Mouse (Mus musculus) kidney, adult 2 months (tissue): ENCODE results near the gene Atoh1. TPM values are rescaled to one million over a fixed set of nuclear protein-coding genes. Genes with fewer than 3 reads are reported as not detected.

ENCODE experiments used
- DNase-seq: peaks from one replicate; pipeline ENCODE4 v3.0.0; 2021
- H3K27ac ChIP-seq: fragments of 200-500 bp; 2 replicates; pipeline ENCODE4 v1.5.1; 2012; ENCODE audit warnings: low read depth, low read length, control low read depth, inconsistent platforms; ENCODE audit not compliant: insufficient read depth
- H3K27me3 ChIP-seq: fragments of 200-500 bp; replicated peaks from 2 replicates; pipeline ENCODE4 v1.6.1; 2012; ENCODE audit warnings: mild to moderate bottlenecking, moderate library complexity, low read length, inconsistent platforms; ENCODE audit not compliant: control insufficient read depth, insufficient read depth
- H3K36me3 ChIP-seq: fragments of 200-500 bp; 2 replicates; pipeline ENCODE4 v1.6.1; 2012; ENCODE audit warnings: mild to moderate bottlenecking, moderate library complexity, low read length, inconsistent platforms; ENCODE audit not compliant: control insufficient read depth, insufficient read depth
- H3K4me1 ChIP-seq: fragments of 200-500 bp; 2 replicates; pipeline ENCODE4 v1.6.1; 2011; ENCODE audit warnings: low read length; ENCODE audit not compliant: control insufficient read depth, insufficient read depth
- H3K4me3 ChIP-seq: fragments of 200-500 bp; 2 replicates; pipeline ENCODE4 v1.5.1; 2011; ENCODE audit warnings: mild to moderate bottlenecking, low read depth, low read length, control low read depth; ENCODE audit not compliant: insufficient read depth
- CTCF ChIP-seq: fragments of 200-500 bp; conservative IDR thresholded peaks from 2 replicates; pipeline ENCODE4 v1.5.1; 2011; ENCODE audit warnings: low read depth, mild to moderate bottlenecking, control low read depth, low read length, moderate library complexity, mixed read lengths; ENCODE audit not compliant: insufficient read depth, insufficient read length
- POLR2A ChIP-seq: fragments of 200-500 bp; IDR thresholded peaks from one replicate; pipeline ENCODE4 v1.6.1; 2011; ENCODE audit warnings: low read depth, low read length, control low read depth
- WGBS: fragments of 180-500 bp; shearing (Covaris S2); methylation state at CpG from one replicate; pipeline ENCODE4 v1.1.7; 2018; 5-methylcytosine and 5-hydroxymethylcytosine counted together
- polyA plus RNA-seq: library from polyadenylated mRNA; depleted of rRNA; stranded (reverse); fragments of >200 nt; gene quantifications from 2 replicates; pipeline ENCODE4 v1.2.3, GENCODE M21; 2012

The Atoh1 gene
- polyA plus RNA-seq, 1 experiment = not detected

DNA sequence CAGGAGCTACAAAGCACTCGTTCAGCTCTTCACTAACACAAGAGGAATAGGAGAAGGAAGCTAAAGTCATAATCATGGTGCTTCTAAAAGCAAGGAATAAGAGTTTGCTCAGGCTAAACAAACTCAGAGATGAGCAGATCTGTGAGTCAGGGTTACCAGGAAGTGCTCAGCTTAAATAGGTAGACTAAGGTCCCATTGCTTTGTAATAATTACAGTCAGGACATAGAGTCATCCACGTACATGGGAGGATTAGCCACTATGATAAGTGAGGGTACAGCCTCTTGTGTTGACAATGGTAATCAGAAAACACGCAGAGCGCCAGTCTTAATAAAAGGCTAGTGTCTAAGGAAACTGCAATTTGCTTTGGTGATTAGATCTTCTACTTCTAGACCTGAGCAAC, 7.4 kb downstream of the Atoh1 start:
- H3K4me1 ChIP-seq = no peaks in the 10 kb centered on the region
- TF ChIP-seq CTCF = no peak
- TF ChIP-seq POLR2A = no peak
- 79% methylated on average over 4 of the region's 4 CpGs for WGBS
- H3K27me3 ChIP-seq = peaks cover 8% of the 10 kb centered on the region
- no peak overlapping the region for H3K27ac ChIP-seq
- H3K36me3 ChIP-seq = no peaks in the 10 kb centered on the region
- no peak for DNase-seq
- no peak overlapping the region for H3K4me3 ChIP-seq

DNA sequence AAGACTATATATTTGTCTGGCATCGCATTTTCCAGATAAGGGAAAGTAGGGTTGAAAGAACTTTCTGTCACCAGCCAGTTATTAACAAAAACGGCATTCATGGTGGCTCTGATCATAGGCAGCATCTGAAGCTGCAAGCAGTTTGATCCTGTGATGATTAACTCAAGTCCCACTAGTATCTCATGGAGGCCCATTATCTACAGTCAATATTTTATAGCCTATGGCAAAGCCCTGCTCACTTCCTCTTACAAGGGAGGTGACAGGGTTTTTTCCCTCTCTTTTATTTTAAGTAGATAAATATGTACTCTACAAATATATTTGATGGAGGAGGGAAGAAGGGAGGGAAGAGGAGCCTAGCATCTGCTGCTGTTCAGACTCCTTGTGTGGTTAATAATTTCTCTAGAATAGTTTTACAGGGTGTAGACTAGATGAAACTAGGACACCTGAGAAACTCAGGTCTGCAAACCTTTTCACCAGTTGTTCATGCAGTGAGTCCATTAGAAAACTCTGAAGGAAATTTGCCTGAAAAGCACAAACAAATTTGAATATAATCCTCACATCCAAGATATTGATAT, 14.1 kb downstream of the Atoh1 start:
- Histone ChIP-seq H3K36me3 (no peaks in the 10 kb centered on the region), H3K4me1 (no peaks in the 10 kb centered on the region), H3K27ac (no peak overlapping the region), H3K27me3 (no peaks in the 10 kb centered on the region), H3K4me3 (no peak overlapping the region)
- no peak for DNase-seq
- 51% methylated on average over 2 of the region's 2 CpGs for WGBS
- no peak for TF ChIP-seq POLR2A
- TF ChIP-seq CTCF = no peak

DNA sequence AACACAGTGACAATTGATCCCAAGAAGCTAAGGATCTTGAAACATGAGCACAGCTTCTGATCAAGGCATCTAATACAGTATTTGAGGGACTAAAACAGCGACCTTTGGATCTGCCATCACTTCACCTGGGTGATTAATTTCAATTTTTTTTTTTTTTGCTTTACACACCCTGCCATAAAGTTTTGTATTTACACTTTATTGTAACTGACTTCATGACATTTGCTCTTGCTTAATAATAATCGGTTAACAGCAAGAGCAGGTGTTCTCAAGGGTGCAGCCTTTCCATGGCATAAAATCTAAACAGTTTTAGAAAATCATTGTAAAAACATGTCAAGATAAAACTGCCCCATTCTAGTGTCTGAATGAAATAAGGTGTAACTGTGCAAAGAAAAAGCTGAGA, 25.6 kb downstream of the Atoh1 start:
- H3K4me3 ChIP-seq = no peak overlapping the region
- TF ChIP-seq CTCF (no peak), POLR2A (no peak)
- 84% methylated on average over 2 of the region's 2 CpGs for WGBS
- H3K36me3 ChIP-seq = no peaks in the 10 kb centered on the region
- H3K27ac ChIP-seq = no peak overlapping the region
- H3K27me3 ChIP-seq = no peaks in the 10 kb centered on the region
- no peaks in the 10 kb centered on the region for H3K4me1 ChIP-seq
- DNase-seq = no peak

DNA sequence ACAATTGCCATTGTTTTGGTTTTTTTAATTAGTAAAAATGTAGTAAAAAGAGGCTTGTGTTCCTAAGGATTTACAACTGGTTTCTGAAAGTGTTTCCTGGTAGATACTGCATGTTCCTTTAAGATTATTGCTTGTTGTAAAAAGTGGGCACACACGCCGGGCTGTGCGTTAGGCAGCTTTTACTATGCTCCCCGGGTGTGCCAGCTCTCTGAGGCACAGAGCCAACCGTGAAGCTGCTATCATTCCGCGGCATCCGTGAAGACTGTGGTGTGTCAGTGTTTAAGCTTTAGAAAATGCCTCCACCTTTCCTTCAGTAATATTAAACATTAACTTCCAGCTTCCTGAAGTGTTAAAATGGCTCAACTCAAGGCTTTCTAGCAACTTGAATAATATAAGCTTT, 35.0 kb downstream of the Atoh1 start:
- no peaks in the 10 kb centered on the region for H3K4me1 ChIP-seq
- peak; percentile 9 for DNase-seq
- H3K36me3 ChIP-seq = no peaks in the 10 kb centered on the region
- no peaks in the 10 kb centered on the region; the same call in 1 of the 2 replicates for H3K27me3 ChIP-seq
- H3K4me3 ChIP-seq = no peak overlapping the region
- no peak overlapping the region for H3K27ac ChIP-seq
- no peak for TF ChIP-seq POLR2A
- TF ChIP-seq CTCF = no peak
- WGBS = 22% methylated on average over 8 of the region's 8 CpGs

DNA sequence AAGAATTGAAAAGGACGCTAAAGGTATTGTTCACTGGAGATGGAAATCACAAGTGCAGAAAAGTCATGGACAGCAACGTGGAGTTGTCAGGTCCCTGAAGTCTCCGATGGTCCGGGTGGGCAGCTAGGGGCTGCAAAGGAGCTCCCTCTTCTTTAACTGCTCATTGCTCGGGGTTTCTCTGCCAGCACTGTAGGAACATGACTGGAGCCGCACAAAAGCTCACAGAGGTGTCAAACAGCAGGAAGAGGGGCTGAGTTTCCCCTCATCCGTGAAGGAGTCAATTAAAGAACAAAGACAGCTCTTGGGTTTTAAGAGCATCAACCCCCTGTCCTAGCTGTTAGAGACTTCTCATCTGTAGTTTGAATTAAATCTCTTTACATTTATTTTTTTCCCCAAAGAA, 44.5 kb downstream of the Atoh1 start:
- TF ChIP-seq CTCF (no peak), POLR2A (no peak)
- 11% methylated on average over 7 of the region's 7 CpGs for WGBS
- Histone ChIP-seq H3K27ac (no peak overlapping the region), H3K4me3 (no peak overlapping the region), H3K4me1 (no peaks in the 10 kb centered on the region), H3K36me3 (no peaks in the 10 kb centered on the region), H3K27me3 (no peaks in the 10 kb centered on the region)
- no peak for DNase-seq
